Mouse (Mus musculus) layer of hippocampus, adult 11-12 months (tissue): Measurements from ENCODE around the gene Spdl1.
A peak's percentile ranks its signal among the peaks of the same experiment; 100 is the strongest.
"Not testable (repeated sequence)": the region's sequence is repeated elsewhere in the genome, so short reads cannot be mapped to it uniquely, and the experiment has no call there.

ENCODE experiments used
- DNase-seq: peaks from one replicate; pipeline ENCODE4 v3.0.0; 2022; ENCODE audit warnings: low spot score

Gene Spdl1

GRCm38 (mm10) chr11:34798066-34798465 is 35.4 kb downstream of the Spdl1 start:
- DNase-seq, result not testable (repeated sequence)

GRCm38 (mm10) chr11:34796097-34796496 is 37.3 kb downstream of the Spdl1 start:
- DNase-seq, result peak; percentile 31

- no peak for DNase-seq
Measured at GRCm38 (mm10) chr11:34791872-34792271, 41.6 kb downstream of the Spdl1 start.

GRCm38 (mm10) chr11:34784864-34785263 is 48.6 kb downstream of the Spdl1 start:
- DNase-seq, result no peak

GRCm38 (mm10) chr11:34783587-34784043 is 49.8 kb downstream of the Spdl1 start, which contains the start of gene Dock2:
Gene Dock2, minus strand, starts transcription at chr11:34783892.
- no peak for DNase-seq

- no peak for DNase-seq
Measured at GRCm38 (mm10) chr11:34782516-34783430, 50.7 kb downstream of the Spdl1 start.

- no peak for DNase-seq
Measured at GRCm38 (mm10) chr11:34780786-34781185, 52.7 kb downstream of the Spdl1 start.

GRCm38 (mm10) chr11:34779966-34780365 is 53.5 kb downstream of the Spdl1 start:
- DNase-seq, result no peak

- no peak for DNase-seq
Measured at GRCm38 (mm10) chr11:34778351-34778750, 55.1 kb downstream of the Spdl1 start.

- DNase-seq, result no peak
Measured at GRCm38 (mm10) chr11:34777529-34777928, 55.9 kb downstream of the Spdl1 start.

- DNase-seq, result no peak
Measured at GRCm38 (mm10) chr11:34776054-34776453, 57.4 kb downstream of the Spdl1 start.

- DNase-seq, result no peak
Measured at GRCm38 (mm10) chr11:34774636-34775035, 58.8 kb downstream of the Spdl1 start.

GRCm38 (mm10) chr11:34773304-34773895 is 60.0 kb downstream of the Spdl1 start:
- DNase-seq, result no peak

GRCm38 (mm10) chr11:34771221-34771986 is 62.0 kb downstream of the Spdl1 start:
- DNase-seq, result peak; percentile 52

- no peak for DNase-seq
Measured at GRCm38 (mm10) chr11:34770666-34771065, 62.8 kb downstream of the Spdl1 start.

- no peak for DNase-seq
Measured at GRCm38 (mm10) chr11:34769946-34770345, 63.5 kb downstream of the Spdl1 start.

- DNase-seq, result no peak
Measured at GRCm38 (mm10) chr11:34769396-34769795, 64.0 kb downstream of the Spdl1 start.

GRCm38 (mm10) chr11:34763739-34764361 is 69.6 kb downstream of the Spdl1 start:
- DNase-seq, result no peak

GRCm38 (mm10) chr11:34762570-34763127 is 70.8 kb downstream of the Spdl1 start:
- no peak for DNase-seq

- DNase-seq, result no peak
Measured at GRCm38 (mm10) chr11:34762125-34762524, 71.3 kb downstream of the Spdl1 start.

GRCm38 (mm10) chr11:34759582-34759981 is 73.9 kb downstream of the Spdl1 start:
- DNase-seq, result no peak
